Mouse (Mus musculus) intestine, postnatal 0 days (tissue): ENCODE data around the gene Hdac10. TPM values are rescaled to one million over a fixed set of nuclear protein-coding genes. Genes with fewer than 3 reads are reported as not detected.
A peak's percentile ranks its signal among the peaks of the same experiment; 100 is the strongest.

Source experiments
- ATAC-seq: fragments of 200-750 bp; cut with Nextera tagmentation; 2 replicates; pipeline ENCODE4 v1.8.0; 2017; ENCODE audit warnings: mild to moderate bottlenecking, moderate TSS enrichment, moderate library complexity
- H3K27ac ChIP-seq: fragments of 300-500 bp; sonication (generic); 2 replicates; pipeline ENCODE4 v1.5.1; 2014; ENCODE audit warnings: mild to moderate bottlenecking, low read depth, low read length, moderate library complexity
- H3K27me3 ChIP-seq: fragments of 300-500 bp; sonication (generic); replicated peaks from 2 replicates; pipeline ENCODE4 v1.6.1; 2014; ENCODE audit warnings: low read length, mixed read lengths; ENCODE audit not compliant: control insufficient read depth, insufficient read depth
- H3K36me3 ChIP-seq: fragments of 300-500 bp; sonication (generic); 2 replicates; pipeline ENCODE4 v1.6.1; 2014; ENCODE audit warnings: mild to moderate bottlenecking, moderate library complexity; ENCODE audit not compliant: control insufficient read depth, insufficient read depth
- H3K4me1 ChIP-seq: fragments of 300-500 bp; sonication (generic); replicated peaks from 2 replicates; pipeline ENCODE4 v1.6.1; 2014; ENCODE audit warnings: antibody characterized with exemption, low read length, mixed read lengths; ENCODE audit not compliant: control insufficient read depth, insufficient read depth
- H3K4me2 ChIP-seq: fragments of 300-500 bp; sonication (generic); replicated peaks from 2 replicates; pipeline ENCODE4 v1.6.1; 2014; ENCODE audit warnings: low read depth, mild to moderate bottlenecking, moderate library complexity
- H3K4me3 ChIP-seq: fragments of 300-500 bp; sonication (generic); 2 replicates; pipeline ENCODE4 v1.5.1; 2014; ENCODE audit warnings: low read depth, low read length
- H3K9ac ChIP-seq: fragments of 300-500 bp; sonication (generic); 2 replicates; pipeline ENCODE4 v1.6.1; 2014; ENCODE audit warnings: mild to moderate bottlenecking, low read depth, low read length
- H3K9me3 ChIP-seq: fragments of 300-500 bp; sonication (generic); 2 replicates; pipeline ENCODE4 v1.6.1; 2016; ENCODE audit warnings: mixed run types; ENCODE audit not compliant: control insufficient read depth
- CTCF ChIP-seq: sonication (generic); IDR thresholded peaks from 2 replicates; pipeline ENCODE4 v1.5.1; 2016; ENCODE audit warnings: low read depth, mild to moderate bottlenecking, control low read depth, antibody characterized with exemption, moderate library complexity
- WGBS: fragments of 180-500 bp; shearing (Covaris S2); extraction: QIAGEN DNeasy Blood & Tissue Kit; methylation state at CpG from one replicate; pipeline ENCODE4 v1.1.7; 2014; 5-methylcytosine and 5-hydroxymethylcytosine counted together
- polyA plus RNA-seq: library from polyadenylated mRNA; unstranded; fragments of >200 nt; fragmentation: Nextera tagmentation; extraction: Ambion mirVana; gene quantifications from 2 replicates; pipeline ENCODE4 v1.2.1, GENCODE M21; 2015

Hdac10 gene
- polyA plus RNA-seq, 1 experiment from 2014 or later: 7.6 TPM

GRCm38 (mm10) chr15:89168922-89169321 is 40.4 kb upstream of the Hdac10 start:
- peaks cover 11% of the 10 kb centered on the region; the same call in 1 of the 2 replicates for H3K4me1 ChIP-seq
- no peaks in the 10 kb centered on the region for H3K9me3 ChIP-seq
- H3K36me3 ChIP-seq: peaks cover 56% of the 10 kb centered on the region
- no peak overlapping the region for H3K27ac ChIP-seq
- 53% methylated on average over 10 of the region's 10 CpGs for WGBS
- peak overlapping the region; percentile 23; the same call in 1 of the 2 replicates for H3K9ac ChIP-seq
- H3K4me2 ChIP-seq: peak overlapping the region; percentile 33
- TF ChIP-seq CTCF: no peak
- H3K27me3 ChIP-seq: no peaks in the 10 kb centered on the region
- ATAC-seq: no peak
- H3K4me3 ChIP-seq: no peak overlapping the region

GRCm38 (mm10) chr15:89165478-89165877 is 37.0 kb upstream of the Hdac10 start:
- TF ChIP-seq CTCF: no peak
- no peaks in the 10 kb centered on the region for H3K9me3 ChIP-seq
- no peak for ATAC-seq
- H3K4me1 ChIP-seq: peaks cover 6% of the 10 kb centered on the region; the same call in 1 of the 2 replicates
- 96% methylated on average over 12 of the region's 12 CpGs for WGBS
- H3K4me3 ChIP-seq: no peak overlapping the region
- H3K9ac ChIP-seq: no peak overlapping the region
- no peaks in the 10 kb centered on the region for H3K27me3 ChIP-seq
- peaks cover 90% of the 10 kb centered on the region for H3K36me3 ChIP-seq
- H3K27ac ChIP-seq: no peak overlapping the region
- H3K4me2 ChIP-seq: no peak overlapping the region

GRCm38 (mm10) chr15:89161397-89161796 is 32.9 kb upstream of the Hdac10 start:
- Histone ChIP-seq H3K27me3 (no peaks in the 10 kb centered on the region), H3K36me3 (peaks cover 100% of the 10 kb centered on the region), H3K9ac (no peak overlapping the region), H3K4me2 (no peak overlapping the region), H3K9me3 (no peaks in the 10 kb centered on the region), H3K4me1 (no peaks in the 10 kb centered on the region), H3K27ac (no peak overlapping the region), H3K4me3 (no peak overlapping the region)
- WGBS: 52% methylated on average over 9 of the region's 9 CpGs
- no peak for ATAC-seq
- TF ChIP-seq CTCF: no peak

- TF ChIP-seq CTCF: no peak
- H3K4me1 ChIP-seq: no peaks in the 10 kb centered on the region
- H3K9ac ChIP-seq: no peak overlapping the region
- peaks cover 90% of the 10 kb centered on the region for H3K36me3 ChIP-seq
- peak overlapping the region; percentile 7; the same call in 1 of the 2 replicates for H3K27ac ChIP-seq
- 94% methylated on average over 16 of the region's 16 CpGs for WGBS
- H3K9me3 ChIP-seq: no peaks in the 10 kb centered on the region
- H3K27me3 ChIP-seq: no peaks in the 10 kb centered on the region
- ATAC-seq: no peak
- no peak overlapping the region for H3K4me3 ChIP-seq
- no peak overlapping the region for H3K4me2 ChIP-seq
Measured at GRCm38 (mm10) chr15:89158516-89158915, 30.0 kb upstream of the Hdac10 start.

GRCm38 (mm10) chr15:89157954-89158353 is 29.5 kb upstream of the Hdac10 start:
- peak; percentile 24; the same call in 1 of the 2 replicates for ATAC-seq

GRCm38 (mm10) chr15:89152312-89152711 is 23.8 kb upstream of the Hdac10 start:
- ATAC-seq: no peak
- TF ChIP-seq CTCF: no peak

More at GRCm38 (mm10) chr15:89157954-89158353, 29.5 kb upstream of the Hdac10 start:
- H3K4me2 ChIP-seq: no peak overlapping the region
- H3K4me3 ChIP-seq: no peak overlapping the region
- no peaks in the 10 kb centered on the region for H3K4me1 ChIP-seq
- no peak overlapping the region for H3K27ac ChIP-seq
- peaks cover 84% of the 10 kb centered on the region for H3K36me3 ChIP-seq
- WGBS: 66% methylated on average over 7 of the region's 7 CpGs
- H3K9me3 ChIP-seq: no peaks in the 10 kb centered on the region
- peak; percentile 83 for TF ChIP-seq CTCF
- H3K9ac ChIP-seq: no peak overlapping the region
- H3K27me3 ChIP-seq: no peaks in the 10 kb centered on the region

GRCm38 (mm10) chr15:89150041-89150390 is 21.5 kb upstream of the Hdac10 start:
- Histone ChIP-seq H3K9me3 (no peaks in the 10 kb centered on the region), H3K4me2 (peak overlapping the region; percentile 92), H3K9ac (no peak overlapping the region), H3K4me1 (peaks cover 3% of the 10 kb centered on the region; the same call in 1 of the 2 replicates), H3K4me3 (peak overlapping the region; percentile 65; the same call in 1 of the 2 replicates), H3K27ac (no peak overlapping the region), H3K27me3 (peaks cover 48% of the 10 kb centered on the region), H3K36me3 (peaks cover 5% of the 10 kb centered on the region; the same call in 1 of the 2 replicates)
- ATAC-seq: no peak
- 5% methylated on average over 13 of the region's 13 CpGs for WGBS
- peak; percentile 16; the same call in 1 of the 2 replicates for TF ChIP-seq CTCF

More at GRCm38 (mm10) chr15:89152312-89152711, 23.8 kb upstream of the Hdac10 start:
- Histone ChIP-seq H3K27me3 (peaks cover 31% of the 10 kb centered on the region), H3K27ac (no peak overlapping the region), H3K4me2 (no peak overlapping the region), H3K9me3 (no peaks in the 10 kb centered on the region), H3K9ac (no peak overlapping the region), H3K4me1 (peaks cover 3% of the 10 kb centered on the region; the same call in 1 of the 2 replicates), H3K36me3 (peaks cover 28% of the 10 kb centered on the region), H3K4me3 (no peak overlapping the region)
